Mouse (Mus musculus): ENCODE measurements around the gene Ccdc9b. TPM values are rescaled to one million over a fixed set of nuclear protein-coding genes. Genes with fewer than 3 reads are reported as not detected.

Gene Ccdc9b
- total and polyA plus RNA-seq, 3 experiments, result not detected

GRCm38 (mm10) chr2:118763469-118763868 lies 1.0 kb upstream of the Ccdc9b start:
- no peaks in the 10 kb centered on the region for H3K79me2 ChIP-seq (replicated peaks; ENCODE audit: control insufficient read depth, extremely low read depth, insufficient read depth, poor library complexity, severe bottlenecking)
- no peak overlapping the region for H3K27ac ChIP-seq (ENCODE audit: insufficient read depth, low read depth)
- H3K4me3 ChIP-seq (replicated peaks in 1 of 3; ENCODE audit: low read depth in 2 of 3, low read length in 2 of 3, poor library complexity in 1 of 3), result no peak overlapping the region
- no peaks in the 10 kb centered on the region for H3K9me3 ChIP-seq (replicated peaks; ENCODE audit: low read length)
- no peaks in the 10 kb centered on the region for H3K36me3 ChIP-seq (replicated peaks in 1 of 2; ENCODE audit: control insufficient read depth in 1 of 2, insufficient read depth in 1 of 2, low read length in 1 of 2)
- in situ Hi-C loops (cut with MboI; ENCODE audit: low pct_ligation_motif_present, low pct_unique_long_range_greater_than_20kb, low sequenced_read_pairs), result loop anchor here (10.0 to 25.0 kb wide), 2 partner anchors 211 to 424 kb away; no protein-coding TSS in a partner anchor
- no peak overlapping the region for H3K4me2 ChIP-seq (ENCODE audit: insufficient read depth, low read depth, poor library complexity, severe bottlenecking)
- dilution Hi-C loops (cut with MboI; ENCODE audit: extremely low pct_ligation_motif_present, extremely low pct_unique_long_range_greater_than_20kb, low sequenced_read_pairs), result no loop called here
- peaks cover 7% of the 10 kb centered on the region for H3K27me3 ChIP-seq (replicated peaks)
- no peak for TF ChIP-seq TBP (conservative IDR thresholded peaks at IDR 0.05; ENCODE audit: low read depth, low read length)
- TF ChIP-seq USF1 (IDR thresholded peaks at IDR 0.05; ENCODE audit: low read depth, low read length), result no peak
- TF ChIP-seq ETS1 (conservative IDR thresholded peaks at IDR 0.05; ENCODE audit: low read depth, low read length), result no peak
- TF ChIP-seq MEF2A (IDR thresholded peaks at IDR 0.05; ENCODE audit: borderline replicate concordance, low read depth, low read length), result no peak
- no peak for TF ChIP-seq NRF1 (IDR thresholded peaks at IDR 0.05; ENCODE audit: low read depth, low read length)
- TF ChIP-seq TCF12 (IDR thresholded peaks at IDR 0.05; ENCODE audit: low read depth, low read length), result no peak
- TF ChIP-seq JUND (conservative IDR thresholded peaks at IDR 0.05; ENCODE audit: low read depth, low read length), result no peak
- no peak for TF ChIP-seq SIN3A (IDR thresholded peaks at IDR 0.05; ENCODE audit: low read length)
- no peak for TF ChIP-seq ZMIZ1 (IDR thresholded peaks at IDR 0.05; ENCODE audit: low read depth, low read length)
- TF ChIP-seq SMC3 (IDR thresholded peaks at IDR 0.05; ENCODE audit: low read depth, low read length), result no peak
- TF ChIP-seq USF2 (conservative IDR thresholded peaks at IDR 0.05; ENCODE audit: low read depth, low read length), result no peak
- no peak overlapping the region for H3K9ac ChIP-seq (ENCODE audit: insufficient read depth, low read depth)
- DNase-seq (ENCODE audit: extremely low read depth), result no peak
- peaks cover 12 to 43% of the 10 kb centered on the region in 2 experiments for H3K4me1 ChIP-seq (ENCODE audit: control insufficient read depth in 1 of 2, insufficient read depth in 2 of 2)

- peaks cover 11% of the 10 kb centered on the region for H3K27me3 ChIP-seq (replicated peaks)
- dilution Hi-C loops (cut with MboI; ENCODE audit: extremely low pct_ligation_motif_present, extremely low pct_unique_long_range_greater_than_20kb, low sequenced_read_pairs) (no loop called here), in situ Hi-C loops (cut with MboI; ENCODE audit: low pct_ligation_motif_present, low pct_unique_long_range_greater_than_20kb, low sequenced_read_pairs) (loop anchor here (10.0 to 25.0 kb wide), 2 partner anchors 212 to 425 kb away; no protein-coding TSS in a partner anchor)
- H3K4me1 ChIP-seq (ENCODE audit: control insufficient read depth in 1 of 2, insufficient read depth in 2 of 2), result peaks cover 12 to 43% of the 10 kb centered on the region in 2 experiments
- H3K36me3 ChIP-seq (replicated peaks in 1 of 2; ENCODE audit: control insufficient read depth in 1 of 2, insufficient read depth in 1 of 2, low read length in 1 of 2), result no peaks in the 10 kb centered on the region
- no peak overlapping the region for H3K4me2 ChIP-seq (ENCODE audit: insufficient read depth, low read depth, poor library complexity, severe bottlenecking)
- H3K79me2 ChIP-seq (replicated peaks; ENCODE audit: control insufficient read depth, extremely low read depth, insufficient read depth, poor library complexity, severe bottlenecking), result no peaks in the 10 kb centered on the region
- H3K27ac ChIP-seq (ENCODE audit: insufficient read depth, low read depth), result no peak overlapping the region
- no peak overlapping the region for H3K9ac ChIP-seq (ENCODE audit: insufficient read depth, low read depth)
- no peak for DNase-seq (ENCODE audit: extremely low read depth)
- no peak overlapping the region for H3K4me3 ChIP-seq (replicated peaks in 1 of 3; ENCODE audit: low read depth in 2 of 3, low read length in 2 of 3, poor library complexity in 1 of 3)
- no peaks in the 10 kb centered on the region for H3K9me3 ChIP-seq (replicated peaks; ENCODE audit: low read length)
- TF ChIP-seq POLR2A (IDR thresholded peaks at IDR 0.05; ENCODE audit: low read depth, low read length) (no peak), KAT2A (IDR thresholded peaks at IDR 0.05; ENCODE audit: insufficient replicate concordance, low read length) (no peak), TCF12 (IDR thresholded peaks at IDR 0.05; ENCODE audit: low read depth, low read length) (no peak), POLR2AphosphoS2 (IDR thresholded peaks at IDR 0.05; ENCODE audit: low read depth, low read length) (no peak), JUND (conservative IDR thresholded peaks at IDR 0.05; ENCODE audit: low read depth, low read length) (no peak), BHLHE40 (IDR thresholded peaks at IDR 0.05; ENCODE audit: low read depth, low read length) (no peak), EP300 (IDR thresholded peaks at IDR 0.05; ENCODE audit: low read length) (no peak), ZNF384 (IDR thresholded peaks at IDR 0.05; ENCODE audit: low read depth, low read length) (no peak), MAZ (IDR thresholded peaks at IDR 0.05; ENCODE audit: low read depth, low read length) (no peak), ZC3H11A (IDR thresholded peaks at IDR 0.05; ENCODE audit: low read depth, low read length) (no peak), MXI1 (IDR thresholded peaks at IDR 0.05; ENCODE audit: low read depth, low read length) (no peak), RCOR1 (conservative IDR thresholded peaks at IDR 0.05; ENCODE audit: low read depth, low read length) (no peak)
Observed at GRCm38 (mm10) chr2:118762784-118763148, 305 bp upstream of the Ccdc9b start.

All from CH12.LX (cell line).